Mouse (Mus musculus): Measurements from ENCODE around the gene 1600014C10Rik.

GRCm38 (mm10) chr7:38204314-38204713 is 21.3 kb downstream of the 1600014C10Rik start:
- TF ChIP-seq CTCF (IDR thresholded peaks at IDR 0.05; ENCODE audit: low read depth, low read length) (0 out of 2 replicates have a peak, but pooled peaks have one; percentile 25), POLR2A (IDR thresholded peaks at IDR 0.05; ENCODE audit: borderline replicate concordance, low read depth, low read length) (no peak)

All from bone marrow macrophage, adult 2 months (primary cell).